Mouse (Mus musculus) small intestine, adult 2 months (tissue): Measurements from ENCODE around the gene Zbtb44. TPM values are rescaled to one million over a fixed set of nuclear protein-coding genes. Genes with fewer than 3 reads are reported as not detected.
"Not testable (repeated sequence)": the region's sequence is repeated elsewhere in the genome, so short reads cannot be mapped to it uniquely, and the experiment has no call there.

Experiments used
- H3K27ac ChIP-seq: fragments of 200-500 bp; 2 replicates; pipeline ENCODE4 v1.5.1; 2012; ENCODE audit warnings: low read depth, low read length, control low read depth, inconsistent platforms; ENCODE audit not compliant: insufficient read depth
- H3K27me3 ChIP-seq: fragments of 200-500 bp; 2 replicates; pipeline ENCODE4 v1.6.1; 2012; ENCODE audit warnings: mild to moderate bottlenecking, moderate library complexity, low read length, inconsistent platforms; ENCODE audit not compliant: control insufficient read depth, insufficient read depth
- H3K36me3 ChIP-seq: fragments of 200-500 bp; 2 replicates; pipeline ENCODE4 v1.6.1; 2012; ENCODE audit warnings: mild to moderate bottlenecking, low read length, control low read depth, inconsistent platforms; ENCODE audit not compliant: control insufficient read depth, insufficient read depth
- H3K4me1 ChIP-seq: fragments of 200-500 bp; 2 replicates; pipeline ENCODE4 v1.6.1; 2012; ENCODE audit warnings: low read length, inconsistent platforms, mixed read lengths; ENCODE audit not compliant: control insufficient read depth, insufficient read depth, insufficient read length
- H3K4me3 ChIP-seq: fragments of 200-500 bp; 2 replicates; pipeline ENCODE4 v1.5.1; 2012; ENCODE audit warnings: low read depth, mild to moderate bottlenecking, control low read depth, inconsistent platforms, low read length, moderate library complexity
- CTCF ChIP-seq: fragments of 200-500 bp; IDR thresholded peaks from 2 replicates; pipeline ENCODE4 v1.5.1; 2012; ENCODE audit warnings: low read depth, mild to moderate bottlenecking, control low read depth, inconsistent platforms, low read length, moderate library complexity, mixed read lengths; ENCODE audit not compliant: insufficient replicate concordance, insufficient read length; ENCODE audit errors: extremely low read depth
- POLR2A ChIP-seq: fragments of 200-500 bp; IDR thresholded peaks from 2 replicates; pipeline ENCODE4 v1.6.1; 2012; ENCODE audit warnings: low read depth, mild to moderate bottlenecking, control low read depth, inconsistent platforms, low read length, moderate library complexity
- WGBS: fragments of 180-500 bp; shearing (Covaris S2); methylation state at CpG from one replicate; pipeline ENCODE4 v1.1.7; 2018; 5-methylcytosine and 5-hydroxymethylcytosine counted together
- polyA plus RNA-seq: library from polyadenylated mRNA; depleted of rRNA; stranded (reverse); fragments of >200 nt; gene quantifications from 2 replicates; pipeline ENCODE4 v1.2.3, GENCODE M21; 2012

The Zbtb44 gene
- polyA plus RNA-seq, 1 experiment = 5.3 TPM

GRCm38 (mm10) chr9:31018705-31019104, 11.7 kb upstream of the Zbtb44 start:
- Histone ChIP-seq H3K36me3 (no peaks in the 10 kb centered on the region), H3K27ac (no peak overlapping the region), H3K4me1 (no peaks in the 10 kb centered on the region), H3K4me3 (no peak overlapping the region), H3K27me3 (no peaks in the 10 kb centered on the region)
- TF ChIP-seq POLR2A (no peak), CTCF (no peak)

GRCm38 (mm10) chr9:31028251-31028650, 2.2 kb upstream of the Zbtb44 start:
- Histone ChIP-seq H3K4me1 (peaks cover 3% of the 10 kb centered on the region; the same call in 1 of the 2 replicates), H3K4me3 (no peak overlapping the region), H3K36me3 (no peaks in the 10 kb centered on the region), H3K27me3 (no peaks in the 10 kb centered on the region), H3K27ac (no peak overlapping the region)
- TF ChIP-seq POLR2A (no peak), CTCF (no peak)
- 73% methylated on average over 4 of the region's 4 CpGs for WGBS

DNA sequence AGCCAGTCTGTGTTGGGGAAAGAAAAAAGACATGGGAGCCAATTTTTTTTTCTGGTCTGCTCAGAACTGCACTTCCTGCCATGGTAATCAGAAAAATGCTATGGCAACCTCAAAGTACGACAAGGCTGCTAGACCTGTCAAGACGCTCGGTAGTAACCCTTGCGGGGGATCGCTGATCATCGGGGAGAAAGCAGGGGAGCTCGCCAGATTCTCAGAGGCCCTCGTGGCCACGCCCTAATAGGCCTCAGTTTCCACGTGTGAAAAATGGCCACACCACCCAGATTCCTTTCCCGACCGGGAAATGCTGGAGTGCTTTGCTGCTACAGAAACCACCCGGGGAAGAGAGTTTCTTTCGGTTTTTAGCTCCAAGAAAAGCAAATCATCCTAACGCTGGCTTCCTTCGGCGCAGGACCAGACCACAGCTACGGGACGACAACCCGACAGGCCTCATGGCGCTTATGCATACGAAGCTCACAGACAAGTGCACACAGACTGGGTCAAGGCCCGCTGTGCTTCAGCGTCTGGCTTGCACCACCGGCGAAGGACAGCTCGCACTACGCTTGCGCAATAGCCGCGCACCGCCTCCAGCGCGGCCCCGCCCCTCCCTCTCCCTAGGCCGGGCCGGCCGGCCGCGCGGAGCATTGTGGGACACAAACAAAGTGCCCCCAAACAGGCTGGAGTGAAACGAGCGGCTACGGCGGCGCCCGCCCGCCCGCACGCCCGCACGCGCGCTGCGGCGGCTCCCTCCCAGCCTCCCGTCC, 513 bp upstream of the Zbtb44 start:
- H3K27me3 ChIP-seq = no peaks in the 10 kb centered on the region
- H3K27ac ChIP-seq = peak overlapping the region; percentile 96
- H3K4me3 ChIP-seq = peak overlapping the region; percentile 71
- 1% methylated on average over 46 of the region's 57 CpGs for WGBS
- H3K36me3 ChIP-seq = no peaks in the 10 kb centered on the region
- H3K4me1 ChIP-seq = peaks cover 3% of the 10 kb centered on the region; the same call in 1 of the 2 replicates
- TF ChIP-seq POLR2A = peak; percentile 82
- no peak for TF ChIP-seq CTCF

GRCm38 (mm10) chr9:31031414-31031843, 985 bp downstream of the Zbtb44 start:
- H3K4me3 ChIP-seq = peak overlapping the region; percentile 71; the same call in 1 of the 2 replicates
- WGBS = 7% methylated on average over 8 of the region's 8 CpGs
- TF ChIP-seq CTCF = no peak
- TF ChIP-seq POLR2A = no peak
- H3K27ac ChIP-seq = peak overlapping the region; percentile 83; the same call in 1 of the 2 replicates
- no peaks in the 10 kb centered on the region for H3K27me3 ChIP-seq
- no peaks in the 10 kb centered on the region for H3K36me3 ChIP-seq
- H3K4me1 ChIP-seq = peaks cover 3% of the 10 kb centered on the region; the same call in 1 of the 2 replicates

DNA sequence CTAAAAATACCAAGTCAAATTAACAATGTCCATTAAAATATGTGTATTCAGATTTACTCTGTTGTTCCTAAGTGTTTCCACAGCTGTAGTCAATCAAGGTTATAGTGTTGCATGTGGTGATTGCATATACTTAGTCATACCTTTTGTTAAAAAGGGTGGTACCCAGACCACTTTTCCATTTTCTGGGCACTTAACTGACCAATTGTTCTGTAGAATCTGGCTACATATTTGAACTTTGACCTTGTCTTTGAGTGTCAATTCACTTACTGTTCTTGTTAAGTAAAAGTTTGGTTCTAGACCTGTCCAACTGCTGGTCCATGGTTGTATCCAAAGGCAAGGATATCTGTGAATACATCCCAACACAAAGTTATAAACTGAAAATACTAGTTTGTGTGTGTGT, 2.1 kb downstream of the Zbtb44 start:
- TF ChIP-seq POLR2A = no peak
- no peak for TF ChIP-seq CTCF
- Histone ChIP-seq H3K27ac (no peak overlapping the region), H3K27me3 (no peaks in the 10 kb centered on the region), H3K4me1 (peaks cover 3% of the 10 kb centered on the region; the same call in 1 of the 2 replicates), H3K4me3 (no peak overlapping the region), H3K36me3 (no peaks in the 10 kb centered on the region)

DNA sequence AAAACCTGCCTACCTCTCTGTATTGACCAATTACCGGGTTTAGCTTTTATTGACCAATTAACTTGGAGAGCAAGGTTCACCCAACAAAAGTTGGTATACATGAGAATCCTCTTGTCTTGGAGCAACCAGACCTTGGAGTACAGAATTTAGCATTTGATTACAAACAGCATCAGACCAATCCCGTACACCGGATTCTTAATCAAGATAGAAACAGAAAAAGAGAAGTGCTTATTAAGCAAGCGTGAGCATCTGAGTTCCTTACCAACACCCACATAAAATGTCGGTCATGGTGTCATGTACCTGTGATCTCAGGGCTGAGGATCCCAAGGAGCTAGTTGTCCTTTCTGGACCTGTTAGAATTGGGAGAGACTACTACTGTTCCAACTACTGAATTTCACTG, 19.8 kb downstream of the Zbtb44 start:
- no peak for TF ChIP-seq CTCF
- no peak for TF ChIP-seq POLR2A
- 79% methylated on average over 5 of the region's 5 CpGs for WGBS
- Histone ChIP-seq H3K36me3 (peaks cover 9% of the 10 kb centered on the region; the same call in 1 of the 2 replicates), H3K4me3 (no peak overlapping the region), H3K4me1 (peaks cover 7% of the 10 kb centered on the region; the same call in 1 of the 2 replicates), H3K27me3 (no peaks in the 10 kb centered on the region), H3K27ac (no peak overlapping the region)

GRCm38 (mm10) chr9:31051509-31051908, 21.1 kb downstream of the Zbtb44 start:
- H3K4me3 ChIP-seq, H3K27me3 ChIP-seq, H3K4me1 ChIP-seq, H3K27ac ChIP-seq: not testable (repeated sequence)
- WGBS = 85% methylated on average over 6 of the region's 6 CpGs
- H3K36me3 ChIP-seq = peaks cover 12% of the 10 kb centered on the region; the same call in 1 of the 2 replicates
